Mouse (Mus musculus) urinary bladder, postnatal 4 days (tissue): ENCODE measurements around the gene Ube2o.
A peak's percentile ranks its signal among the peaks of the same experiment; 100 is the strongest.

ENCODE experiments used
- DNase-seq, 2 experiments: peaks; one replicate each; pipeline ENCODE4 v3.0.0; 2021 to 2022; ENCODE audit warnings: low spot score in 2 of 2

The Ube2o gene

GRCm38 (mm10) chr11:116543110-116543509 is 38.1 kb downstream of the Ube2o start:
- DNase-seq, result no peak

DNA sequence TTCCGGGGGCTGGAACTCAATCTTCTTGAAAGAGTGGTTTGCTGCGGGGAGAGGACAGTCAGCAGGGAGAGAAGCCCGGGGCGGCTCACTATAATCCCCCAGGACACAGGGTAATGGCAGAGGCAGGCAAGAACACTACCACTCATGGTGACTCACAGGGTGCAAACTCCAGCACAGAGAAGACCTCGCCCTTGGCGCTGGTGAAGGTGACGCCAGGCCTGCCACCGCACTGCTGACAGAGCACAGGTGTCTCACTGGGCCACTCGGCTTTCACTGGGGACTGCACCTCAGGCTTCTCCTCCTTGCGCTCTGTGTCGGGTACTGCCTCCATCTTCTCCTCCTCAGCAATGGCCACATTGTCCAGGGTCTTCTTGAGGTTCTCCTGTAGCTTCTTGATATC is 40.1 kb downstream of the Ube2o start:
- no peak for DNase-seq

GRCm38 (mm10) chr11:116538142-116538735 is 43.0 kb downstream of the Ube2o start:
- peak in 1 of 2 experiments; percentile 54 for DNase-seq

DNA sequence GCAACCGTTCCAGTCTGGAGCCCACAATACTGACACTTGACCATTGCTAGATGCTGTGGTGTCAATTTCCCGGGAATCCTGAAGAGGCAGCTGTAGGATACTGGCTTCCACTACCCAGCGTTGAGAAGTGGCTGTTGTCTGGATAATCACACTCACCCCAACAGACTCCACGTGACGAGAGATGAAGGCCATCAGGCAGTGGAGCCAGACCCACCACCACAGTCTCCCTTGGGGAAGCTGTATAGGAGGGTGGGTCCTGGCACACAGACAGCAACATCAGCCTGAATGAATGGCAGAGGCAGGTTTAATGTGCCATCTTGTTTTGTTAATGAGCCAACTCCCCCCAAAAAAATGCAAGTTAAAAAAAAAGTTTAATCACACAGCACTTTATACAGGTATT is 43.9 kb downstream of the Ube2o start:
- no peak for DNase-seq

- DNase-seq, result no peak
These were observed 44.6 kb downstream of the Ube2o start for GRCm38 (mm10) chr11:116536685-116537084.

GRCm38 (mm10) chr11:116534154-116534865 is 46.9 kb downstream of the Ube2o start:
- peak in 1 of 2 experiments; percentile 66 for DNase-seq

DNA sequence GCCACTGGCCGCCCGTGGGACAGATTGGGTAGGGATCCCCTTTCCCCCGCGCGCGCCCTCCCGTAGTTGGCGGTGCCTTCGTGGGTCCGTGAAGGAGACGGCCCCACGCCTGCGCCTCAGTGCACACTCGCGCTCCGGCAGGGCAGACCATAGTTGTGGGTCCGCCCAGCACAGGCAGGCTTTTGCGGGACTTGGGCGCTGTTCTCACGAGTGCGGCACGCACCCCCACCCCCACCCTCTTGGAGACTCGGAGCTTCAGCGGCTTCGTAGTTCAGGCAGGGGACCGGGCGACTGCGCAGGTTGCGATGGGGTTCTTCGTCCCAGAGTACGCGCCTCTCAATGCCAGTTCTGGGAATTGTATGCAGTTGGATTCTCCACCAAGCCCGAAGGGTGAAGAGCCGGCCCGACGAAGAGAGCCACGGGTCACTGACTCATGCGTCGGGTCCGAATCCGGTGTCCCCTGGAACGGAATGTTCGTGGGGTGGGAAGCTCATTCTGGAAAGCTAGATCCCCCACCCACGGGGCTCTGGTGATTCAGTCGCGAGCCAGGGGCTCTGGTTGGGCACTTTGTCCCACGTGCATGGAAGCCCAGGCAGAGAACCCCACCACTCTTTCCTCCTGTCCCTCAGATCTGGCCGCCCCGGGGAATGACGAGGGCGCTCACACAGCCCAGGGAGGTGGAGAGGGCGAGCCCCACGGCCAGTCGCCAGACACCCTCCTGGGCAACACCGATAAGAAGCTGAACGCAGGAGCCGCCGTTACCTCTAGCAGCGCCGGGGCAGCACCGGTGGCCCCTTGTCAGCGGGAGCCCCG is 47.7 kb downstream of the Ube2o start:
- no peak for DNase-seq

- peak; percentile 85 to 88 for DNase-seq
These were observed 48.4 kb downstream of the Ube2o start for GRCm38 (mm10) chr11:116532810-116533338.

- peak in 1 of 2 experiments; percentile 48 for DNase-seq
These were observed 48.9 kb downstream of the Ube2o start for GRCm38 (mm10) chr11:116532262-116532809.

DNA sequence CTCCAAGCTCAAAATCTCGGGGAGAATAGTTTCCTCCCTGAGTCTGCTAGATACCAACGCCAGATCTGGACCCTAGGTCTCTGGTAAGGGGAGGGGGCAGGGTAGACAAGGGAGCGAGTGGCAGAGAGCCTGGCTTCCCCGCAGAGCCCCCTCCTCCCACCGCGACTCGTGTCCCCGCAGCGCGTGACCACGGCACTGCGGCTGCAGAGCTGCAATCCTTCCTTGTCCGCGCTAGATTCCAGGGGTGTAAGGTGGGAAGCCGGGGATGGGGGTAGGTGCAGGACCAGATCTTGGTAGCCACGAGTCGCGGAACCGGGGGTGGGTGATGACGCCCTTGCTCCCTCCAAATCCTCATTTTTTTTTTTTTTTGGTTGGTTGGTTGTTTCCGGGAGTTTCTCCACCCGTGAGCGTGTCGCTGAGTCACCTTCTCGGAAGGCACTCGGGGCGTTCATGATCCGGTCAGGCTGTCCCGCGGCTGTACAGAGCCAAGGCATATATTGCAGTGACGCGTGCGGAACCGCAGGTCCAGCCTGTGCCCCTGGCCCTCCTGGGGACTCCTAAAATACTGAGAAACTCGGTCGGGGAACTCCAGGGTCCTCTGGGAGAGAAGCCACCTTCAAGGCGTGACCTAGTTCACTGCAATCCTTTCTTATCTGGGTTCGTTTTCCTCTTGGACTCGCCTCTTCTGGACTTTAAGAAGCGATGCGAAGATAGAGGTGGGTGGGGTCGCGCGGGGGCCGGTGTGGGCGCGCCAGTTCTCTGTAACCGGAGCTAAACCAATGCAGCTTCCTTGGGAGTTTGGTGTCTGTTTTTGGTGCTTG is 49.7 kb downstream of the Ube2o start:
- DNase-seq, result no peak

GRCm38 (mm10) chr11:116530187-116531147 is 50.8 kb downstream of the Ube2o start, which contains the start of gene Sphk1:
TSS of gene Sphk1 (plus strand) at chr11:116530925.
- DNase-seq, result no peak

DNA sequence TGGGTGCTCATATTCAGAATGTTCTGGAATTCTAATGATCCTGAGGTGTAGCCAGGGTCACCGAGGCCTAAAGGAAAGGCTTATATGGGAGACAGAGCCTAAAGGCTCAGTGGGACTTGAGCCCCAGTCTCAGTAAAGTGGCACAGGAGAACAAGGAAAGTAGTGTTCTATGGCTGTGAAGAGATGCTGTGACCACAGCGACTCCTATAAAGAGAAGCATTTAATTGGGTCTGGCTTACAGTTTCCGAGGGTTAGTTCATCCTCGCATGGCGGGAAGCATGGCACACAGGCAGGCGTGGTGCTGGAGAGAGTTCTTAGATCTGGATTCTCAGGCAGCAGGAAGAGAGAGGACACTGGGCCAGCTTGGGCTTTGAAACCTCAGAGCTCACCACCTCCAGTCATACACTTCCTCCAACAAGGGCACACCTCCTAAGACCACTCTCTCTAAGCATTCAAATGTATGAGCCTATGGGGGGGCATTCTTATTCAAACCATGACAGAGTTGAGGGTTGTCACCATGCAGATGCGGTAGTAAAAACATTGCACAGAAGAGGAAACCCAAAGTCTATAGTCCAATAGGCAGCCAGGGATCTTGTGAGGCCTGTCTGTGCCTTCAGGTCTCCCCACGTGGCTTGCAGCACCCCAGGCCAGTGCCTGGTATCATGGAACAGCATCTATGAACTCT is 52.5 kb downstream of the Ube2o start:
- DNase-seq, result no peak

- DNase-seq, result no peak
These were observed 57.5 kb downstream of the Ube2o start for GRCm38 (mm10) chr11:116523699-116524189.

- no peak for DNase-seq
These were observed 58.2 kb downstream of the Ube2o start for GRCm38 (mm10) chr11:116522886-116523698.

- DNase-seq, result no peak
These were observed 59.2 kb downstream of the Ube2o start for GRCm38 (mm10) chr11:116522046-116522445.

DNA sequence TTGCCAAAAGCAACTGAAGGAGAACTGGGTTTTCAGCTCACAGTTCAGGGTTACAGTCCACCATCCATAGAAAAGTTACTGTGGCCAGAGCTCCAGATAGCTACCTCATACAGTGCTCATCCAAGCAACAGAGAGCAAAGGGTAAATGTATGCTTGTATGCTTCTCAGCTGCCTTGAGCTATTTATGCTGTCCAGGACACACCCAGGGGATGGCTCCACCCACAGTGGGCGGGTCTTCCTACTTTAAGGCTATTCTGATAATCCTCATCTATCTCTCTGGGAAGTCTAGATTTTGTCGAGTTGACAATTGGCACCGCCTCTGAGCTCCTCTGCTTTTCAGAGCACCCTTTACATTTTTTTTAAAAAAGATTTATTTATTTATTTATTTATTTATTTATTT is 60.1 kb downstream of the Ube2o start:
- no peak for DNase-seq

GRCm38 (mm10) chr11:116518482-116518881 is 62.8 kb downstream of the Ube2o start:
- no peak for DNase-seq

DNA sequence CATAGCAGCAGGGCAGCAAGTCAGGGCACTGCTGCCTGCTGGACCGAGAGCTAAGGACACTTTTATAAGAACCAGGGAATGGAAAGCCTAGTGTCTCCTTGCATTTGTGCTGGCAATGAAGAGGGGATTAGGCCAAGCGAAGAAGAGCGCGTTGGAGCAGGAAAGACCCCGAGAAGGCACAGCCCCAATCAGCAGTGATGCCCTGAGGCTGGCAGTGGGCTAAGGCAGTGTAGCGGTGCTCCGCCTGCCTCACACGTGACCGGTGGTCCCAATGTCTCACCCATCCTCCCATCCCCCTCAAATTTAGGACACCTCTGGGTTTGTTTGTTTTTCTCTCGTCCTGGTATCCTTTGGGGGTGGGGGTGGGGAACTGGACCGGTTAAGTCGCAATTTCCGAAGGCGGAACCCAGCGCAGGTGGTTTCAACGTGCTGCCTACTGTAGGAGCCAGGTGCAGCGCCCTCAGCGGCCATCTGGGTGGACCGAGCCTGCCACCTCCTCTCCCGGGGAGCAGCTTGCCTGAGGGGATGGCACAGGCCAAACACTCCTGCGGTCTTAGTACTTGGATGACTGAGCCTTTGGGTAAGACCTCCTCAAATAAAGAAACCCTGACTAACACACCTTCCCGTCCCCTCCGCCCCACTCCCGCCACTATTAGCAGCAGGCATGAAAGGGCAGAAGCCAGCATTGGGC is 65.8 kb downstream of the Ube2o start:
- no peak for DNase-seq
